Mouse (Mus musculus) stomach, postnatal 0 days (tissue): ENCODE data around the gene Apaf1.

Experiments used
- CTCF ChIP-seq: IDR thresholded peaks from 2 replicates; pipeline ENCODE4 v1.5.1; 2016; ENCODE audit warnings: antibody characterized with exemption, low read depth, mild to moderate bottlenecking, moderate library complexity
- EP300 ChIP-seq: optimal IDR thresholded peaks from 2 replicates; pipeline ENCODE3; 2016; ENCODE audit warnings: antibody characterized with exemption

DNA sequence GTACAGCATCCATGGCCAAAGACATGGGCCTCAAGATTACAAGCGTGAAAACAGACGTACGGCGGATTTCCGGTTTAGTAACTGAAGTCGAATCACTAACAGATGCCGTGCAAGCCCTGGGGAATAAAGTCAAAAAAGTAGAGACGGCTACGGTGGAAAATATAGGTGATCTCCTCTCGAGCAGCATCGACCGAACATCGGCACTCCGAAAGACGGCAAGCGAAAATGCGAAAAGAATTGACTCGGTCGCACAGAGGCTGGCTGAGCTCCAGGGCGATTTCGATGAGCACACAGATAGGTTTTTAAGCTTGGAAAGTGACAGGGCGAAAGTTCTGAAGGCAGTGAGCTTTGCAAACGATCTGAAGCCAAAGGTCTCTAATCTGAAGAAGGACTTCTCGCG lies 19.4 kb upstream of the Apaf1 start:
- TF ChIP-seq CTCF, result no peak
- no peak for TF ChIP-seq EP300
